Mouse (Mus musculus) liver, embryonic 14.5 days (tissue): ENCODE measurements around the gene Inpp5b. TPM values are rescaled to one million over a fixed set of nuclear protein-coding genes. Genes with fewer than 3 reads are reported as not detected.

ENCODE experiments used
- ATAC-seq: fragments of 200-750 bp; cut with Nextera tagmentation; 2 replicates; pipeline ENCODE4 v1.8.0; 2017; ENCODE audit warnings: moderate number of reproducible peaks, mild to moderate bottlenecking, moderate library complexity; ENCODE audit not compliant: insufficient read depth
- DNase-seq, 3 experiments: peaks; one replicate each; pipeline ENCODE4 v3.0.0-alpha.2; 2012 to 2013; ENCODE audit warnings: low read depth in 3 of 3, low spot score in 3 of 3
- H3K27ac ChIP-seq: fragments of 300-500 bp; sonication (generic); 2 replicates; pipeline ENCODE4 v1.5.1; 2014; ENCODE audit warnings: moderate library complexity, mild to moderate bottlenecking, control low read depth, inconsistent platforms
- H3K27me3 ChIP-seq: fragments of 300-500 bp; sonication (generic); 2 replicates; pipeline ENCODE4 v1.6.1; 2014; ENCODE audit warnings: mild to moderate bottlenecking, low read length, moderate library complexity; ENCODE audit not compliant: control insufficient read depth, insufficient read depth
- H3K36me3 ChIP-seq: fragments of 300-500 bp; sonication (generic); replicated peaks from 2 replicates; pipeline ENCODE4 v1.6.1; 2014; ENCODE audit warnings: low read depth; ENCODE audit not compliant: control insufficient read depth, insufficient read depth
- H3K4me1 ChIP-seq, 2 experiments: fragments of 200-500 bp in 1 of 2; fragments of 300-500 bp in 1 of 2; sonication (generic) in 1 of 2; replicated peaks; 2 replicates each; pipeline ENCODE4 v1.6.1; 2012 to 2014; ENCODE audit warnings: antibody characterized with exemption in 1 of 2, inconsistent platforms in 1 of 2, low read length in 1 of 2; ENCODE audit not compliant: control insufficient read depth in 2 of 2, insufficient read depth in 2 of 2
- H3K4me2 ChIP-seq: fragments of 300-500 bp; sonication (generic); 2 replicates; pipeline ENCODE4 v1.6.1; 2014; ENCODE audit warnings: low read depth, mild to moderate bottlenecking, control low read depth, moderate library complexity
- H3K4me3 ChIP-seq, 2 experiments: fragments of 200-500 bp in 1 of 2; fragments of 300-500 bp in 1 of 2; sonication (generic) in 1 of 2; 2 replicates each; pipeline ENCODE4 v1.5.1; 2012 to 2014; ENCODE audit warnings: low read depth in 2 of 2, low read length in 2 of 2, mild to moderate bottlenecking in 2 of 2, control low read depth in 1 of 2, inconsistent platforms in 1 of 2, moderate library complexity in 1 of 2; ENCODE audit not compliant: insufficient read depth in 1 of 2
- H3K9ac ChIP-seq: fragments of 300-500 bp; sonication (generic); replicated peaks from 2 replicates; pipeline ENCODE4 v1.6.1; 2014; ENCODE audit warnings: mild to moderate bottlenecking, control low read depth, moderate library complexity
- H3K9me3 ChIP-seq: fragments of 300-500 bp; sonication (generic); 2 replicates; pipeline ENCODE4 v1.6.1; 2016; ENCODE audit warnings: low read length, mixed read lengths; ENCODE audit not compliant: control insufficient read depth
- CTCF ChIP-seq: IDR thresholded peaks from 2 replicates; pipeline ENCODE4 v1.5.1; 2016; ENCODE audit warnings: antibody characterized with exemption, low read depth, control low read depth
- EP300 ChIP-seq: IDR thresholded peaks from 2 replicates; pipeline ENCODE4 v1.6.1; 2016; ENCODE audit warnings: antibody characterized with exemption, low read depth
- WGBS: fragments of 180-500 bp; shearing (Covaris S2); extraction: QIAGEN DNeasy Blood & Tissue Kit; methylation state at CpG from one replicate; pipeline ENCODE4 v1.1.7; 2014; ENCODE audit not compliant: insufficient replicate concordance; 5-methylcytosine and 5-hydroxymethylcytosine counted together
- polyA plus RNA-seq, 2 experiments: library from polyadenylated mRNA; depleted of rRNA in 1 of 2; stranded (reverse) in 1 of 2; unstranded in 1 of 2; fragments of >200 nt; fragmentation: Nextera tagmentation in 1 of 2; extraction: Ambion mirVana in 1 of 2; gene quantifications; 2 replicates each; pipeline versions ENCODE4 v1.2.1 to v1.2.3; 2012 to 2014

The Inpp5b gene
- polyA plus RNA-seq, 2 experiments, result 36.6 to 36.7 TPM

- Histone ChIP-seq H3K9ac (no peak overlapping the region), H3K27ac (no peak overlapping the region), H3K4me3 (no peak overlapping the region), H3K36me3 (peaks cover 39% of the 10 kb centered on the region), H3K9me3 (no peaks in the 10 kb centered on the region), H3K27me3 (no peaks in the 10 kb centered on the region), H3K4me2 (no peak overlapping the region), H3K4me1 (no peaks in the 10 kb centered on the region)
- no peak for TF ChIP-seq CTCF
- DNase-seq, result no peak
- no peak for ATAC-seq
- 77% methylated on average over 14 of the region's 14 CpGs for WGBS
Observed at GRCm38 (mm10) chr4:124838035-124838700, 96.5 kb downstream of the Inpp5b start.

- no peak overlapping the region for H3K27ac ChIP-seq
- TF ChIP-seq EP300, result no peak
- peak; percentile 43; the same call in 1 of the 2 replicates for TF ChIP-seq CTCF
- H3K4me3 ChIP-seq, result no peak overlapping the region
- 86% methylated on average over 1 of the region's 1 CpGs for WGBS
- no peak overlapping the region for H3K9ac ChIP-seq
- ATAC-seq, result no peak
- H3K9me3 ChIP-seq, result no peaks in the 10 kb centered on the region
- no peaks in the 10 kb centered on the region for H3K27me3 ChIP-seq
- H3K4me2 ChIP-seq, result no peak overlapping the region
- H3K4me1 ChIP-seq, result no peaks in the 10 kb centered on the region
- peaks cover 45% of the 10 kb centered on the region for H3K36me3 ChIP-seq
- DNase-seq, result no peak
Observed at GRCm38 (mm10) chr4:124840998-124841397, 99.3 kb downstream of the Inpp5b start.

- peak; percentile 92 for TF ChIP-seq CTCF
- TF ChIP-seq EP300, result no peak
- H3K36me3 ChIP-seq, result peaks cover 36% of the 10 kb centered on the region
- no peak overlapping the region for H3K4me2 ChIP-seq
- H3K4me1 ChIP-seq, result no peaks in the 10 kb centered on the region; a peak in 1 of 4 replicates
- H3K27ac ChIP-seq, result no peak overlapping the region
- peak in 1 of 3 experiments; percentile 16 for DNase-seq
- no peaks in the 10 kb centered on the region for H3K9me3 ChIP-seq
- no peak overlapping the region for H3K9ac ChIP-seq
- H3K27me3 ChIP-seq, result no peaks in the 10 kb centered on the region
- 66% methylated on average over 11 of the region's 11 CpGs for WGBS
- H3K4me3 ChIP-seq, result no peak overlapping the region
- ATAC-seq, result peak; percentile 42; the same call in 1 of the 2 replicates
Observed at GRCm38 (mm10) chr4:124843493-124843892, 101.8 kb downstream of the Inpp5b start.

- ATAC-seq (no peak), DNase-seq (peak; percentile 65 to 67 (median 66))
- WGBS, result 5% methylated on average over 8 of the region's 8 CpGs
- Histone ChIP-seq H3K9me3 (no peaks in the 10 kb centered on the region), H3K4me3 (no peak overlapping the region), H3K27me3 (no peaks in the 10 kb centered on the region), H3K4me2 (no peak overlapping the region), H3K9ac (no peak overlapping the region), H3K27ac (no peak overlapping the region), H3K4me1 (peaks cover 8 to 14% of the 10 kb centered on the region in 2 experiments), H3K36me3 (peaks cover 14% of the 10 kb centered on the region)
- TF ChIP-seq EP300 (peak; percentile 52), CTCF (peak; percentile 97)
Observed at GRCm38 (mm10) chr4:124847573-124847972, 105.9 kb downstream of the Inpp5b start.

- Histone ChIP-seq H3K4me1 (peaks cover 8 to 14% of the 10 kb centered on the region in 2 experiments), H3K9ac (peak overlapping the region; percentile 66), H3K4me3 (peak overlapping the region; percentile 82 to 93), H3K27me3 (no peaks in the 10 kb centered on the region), H3K9me3 (no peaks in the 10 kb centered on the region), H3K4me2 (peak overlapping the region; percentile 70), H3K27ac (0 out of 2 replicates have a peak overlapping the region, but pooled peaks have one; percentile 14), H3K36me3 (peaks cover 17% of the 10 kb centered on the region)
- peak in 1 of 3 experiments; percentile 10 for DNase-seq
- WGBS, result 11% methylated on average over 24 of the region's 24 CpGs
- no peak; the same call in 1 of the 2 replicates for ATAC-seq
- TF ChIP-seq EP300, result no peak
- no peak for TF ChIP-seq CTCF
Observed at GRCm38 (mm10) chr4:124849631-124850260, 108.1 kb downstream of the Inpp5b start.
